Mouse (Mus musculus): ENCODE data around the gene Fcor. TPM values are rescaled to one million over a fixed set of nuclear protein-coding genes. Genes with fewer than 3 reads are reported as not detected.

Gene Fcor
- total and polyA plus RNA-seq, 3 experiments = 0.84 TPM; not detected in 2

DNA sequence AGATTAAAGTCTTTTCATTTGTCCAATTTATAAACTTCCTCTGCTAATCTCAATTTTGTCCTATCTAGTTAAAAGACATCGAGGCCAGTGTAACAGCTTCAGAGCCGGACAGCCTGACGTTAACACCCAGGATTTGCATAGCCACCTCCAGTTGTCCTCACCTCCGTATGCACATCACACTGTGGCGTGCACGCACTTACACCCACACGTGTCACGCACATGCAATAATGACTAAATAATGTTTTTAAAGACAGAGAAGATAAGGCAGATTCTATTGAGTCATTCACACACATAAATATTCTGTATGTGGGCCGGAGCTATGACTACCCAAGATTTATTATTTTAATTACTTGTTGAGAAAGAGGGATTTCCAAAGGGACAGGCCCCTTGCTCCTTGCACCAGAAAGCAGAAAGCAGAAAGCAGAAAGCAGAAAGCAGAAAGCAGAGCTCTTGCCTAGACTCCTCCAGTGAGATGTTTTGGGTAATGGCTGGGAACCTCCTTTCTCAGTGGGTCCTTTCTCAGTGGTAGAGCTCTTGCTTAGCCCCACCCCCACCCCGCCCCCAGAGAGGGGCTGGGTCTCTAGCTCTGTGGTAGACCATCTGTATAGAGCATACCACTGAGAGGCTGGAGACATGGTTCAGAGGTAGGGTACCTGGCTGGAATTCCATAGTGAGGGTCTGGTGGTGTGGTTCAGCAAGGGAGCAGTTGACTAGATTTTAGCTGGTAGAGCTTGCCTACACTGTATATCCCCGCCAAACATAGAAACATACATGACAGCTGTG is 17.2 kb downstream of the Fcor start:
- Histone ChIP-seq H3K4me1 (ENCODE audit: control insufficient read depth in 1 of 2, insufficient read depth in 2 of 2, low read length in 2 of 2) (no peaks in the 10 kb centered on the region), H3K79me2 (ENCODE audit: control insufficient read depth, insufficient read depth, low read length, poor library complexity) (no peaks in the 10 kb centered on the region), H3K36me3 (ENCODE audit: control insufficient read depth in 1 of 2, insufficient read depth in 2 of 2, low read length in 2 of 2) (no peaks in the 10 kb centered on the region), H3K9ac (ENCODE audit: control insufficient read depth, low read depth, low read length, poor library complexity, severe bottlenecking) (no peak overlapping the region), H3K27me3 (ENCODE audit: control insufficient read depth in 1 of 2, insufficient read depth in 2 of 2, low read length in 2 of 2) (no peaks in the 10 kb centered on the region; a peak in 1 of 4 replicates), H3K4me3 (ENCODE audit: control insufficient read depth in 1 of 2, insufficient read depth in 1 of 2, low read depth in 2 of 2, low read length in 2 of 2) (no peak overlapping the region), H3K9me3 (replicated peaks; ENCODE audit: insufficient read depth, low read length) (no peaks in the 10 kb centered on the region), H3K27ac (ENCODE audit: control insufficient read depth, low read depth, low read length) (no peak overlapping the region)
- no peak for TF ChIP-seq EP300 (IDR thresholded peaks at IDR 0.05; ENCODE audit: low read depth in 1 of 2, low read length in 2 of 2)
- TF ChIP-seq NELFE (IDR thresholded peaks at IDR 0.05; ENCODE audit: low read depth, low read length) = no peak
- no peak for TF ChIP-seq ZC3H11A (IDR thresholded peaks at IDR 0.05; ENCODE audit: low read depth, low read length)
- no peak for TF ChIP-seq SMC3 (IDR thresholded peaks at IDR 0.05; ENCODE audit: low read depth, low read length)
- TF ChIP-seq KAT2A (conservative IDR thresholded peaks at IDR 0.05; ENCODE audit: low read depth, low read length) = no peak
- no peak for TF ChIP-seq ELF1 (IDR thresholded peaks at IDR 0.05; ENCODE audit: low read depth, low read length)
- no peak for TF ChIP-seq ZNF384 (IDR thresholded peaks at IDR 0.05; ENCODE audit: low read depth, low read length)
- TF ChIP-seq MEF2A (IDR thresholded peaks at IDR 0.05; ENCODE audit: extremely low read depth, insufficient replicate concordance, low read depth, low read length, poor library complexity, severe bottlenecking) = no peak
- TF ChIP-seq CHD2 (IDR thresholded peaks at IDR 0.05; ENCODE audit: low read length) = no peak
- no peak for TF ChIP-seq RCOR1 (IDR thresholded peaks at IDR 0.05; ENCODE audit: low read depth, low read length)
- DNase-seq (ENCODE audit: low read depth, low spot score) = no peak

DNA sequence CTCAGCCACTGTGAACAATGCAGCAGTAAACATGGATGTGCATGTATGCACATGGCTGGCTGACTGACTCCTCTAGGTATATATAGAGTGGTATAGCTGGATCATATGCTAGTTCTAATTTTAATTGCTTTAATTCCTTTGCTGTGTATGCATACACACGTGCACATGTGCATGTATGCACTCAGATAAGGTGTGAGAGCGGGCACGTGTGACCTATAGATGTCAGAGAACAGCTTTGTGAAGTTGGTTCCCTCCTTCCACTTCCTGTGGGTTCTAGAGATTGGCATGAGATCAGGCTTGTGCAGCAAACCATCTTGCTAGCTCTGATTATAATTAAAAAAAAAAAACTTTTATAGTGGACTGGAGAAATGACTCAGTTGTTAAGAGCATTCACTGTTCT is 19.3 kb downstream of the Fcor start:
- DNase-seq (ENCODE audit: low read depth, low spot score) = peak; percentile 42
- H3K27me3 ChIP-seq (ENCODE audit: control insufficient read depth in 1 of 2, insufficient read depth in 2 of 2, low read length in 2 of 2) = no peaks in the 10 kb centered on the region
- H3K9ac ChIP-seq (ENCODE audit: control insufficient read depth, low read depth, low read length, poor library complexity, severe bottlenecking) = no peak overlapping the region
- no peak overlapping the region for H3K27ac ChIP-seq (ENCODE audit: control insufficient read depth, low read depth, low read length)
- no peaks in the 10 kb centered on the region for H3K79me2 ChIP-seq (ENCODE audit: control insufficient read depth, insufficient read depth, low read length, poor library complexity)
- no peaks in the 10 kb centered on the region for H3K9me3 ChIP-seq (replicated peaks; ENCODE audit: insufficient read depth, low read length)
- H3K4me1 ChIP-seq (ENCODE audit: control insufficient read depth in 1 of 2, insufficient read depth in 2 of 2, low read length in 2 of 2) = 0 out of 4 replicates have a peak, but pooled peaks cover 0 to 9% of the 10 kb centered on the region in 2 experiments
- no peak overlapping the region for H3K4me3 ChIP-seq (ENCODE audit: control insufficient read depth in 1 of 2, insufficient read depth in 1 of 2, low read depth in 2 of 2, low read length in 2 of 2)
- no peaks in the 10 kb centered on the region for H3K36me3 ChIP-seq (ENCODE audit: control insufficient read depth in 1 of 2, insufficient read depth in 2 of 2, low read length in 2 of 2)
- no peak for TF ChIP-seq TAL1 (IDR thresholded peaks at IDR 0.05; ENCODE audit: low read length)
- TF ChIP-seq HCFC1 (IDR thresholded peaks at IDR 0.05; ENCODE audit: low read depth, low read length) = no peak
- TF ChIP-seq JUND (IDR thresholded peaks at IDR 0.05; ENCODE audit: low read depth, low read length) = no peak
- no peak for TF ChIP-seq NELFE (IDR thresholded peaks at IDR 0.05; ENCODE audit: low read depth, low read length)
- no peak for TF ChIP-seq CHD2 (IDR thresholded peaks at IDR 0.05; ENCODE audit: low read length)
- peak; percentile 93 for TF ChIP-seq BHLHE40 (IDR thresholded peaks at IDR 0.05; ENCODE audit: borderline replicate concordance, low read depth, low read length)
- TF ChIP-seq USF2 (IDR thresholded peaks at IDR 0.05; ENCODE audit: borderline replicate concordance in 1 of 2, insufficient read depth in 1 of 2, low read depth in 1 of 2, low read length in 2 of 2) = no peak
- no peak for TF ChIP-seq SIN3A (IDR thresholded peaks at IDR 0.05; ENCODE audit: low read length)
- no peak for TF ChIP-seq NRF1 (IDR thresholded peaks at IDR 0.05; ENCODE audit: insufficient read depth, low read depth, low read length, poor library complexity, severe bottlenecking)
- no peak for TF ChIP-seq RCOR1 (IDR thresholded peaks at IDR 0.05; ENCODE audit: low read depth, low read length)
- TF ChIP-seq GATA1 (IDR thresholded peaks at IDR 0.05; ENCODE audit: low read depth, low read length) = peak; percentile 11; the same call in 1 of the 2 replicates
- TF ChIP-seq ELF1 (IDR thresholded peaks at IDR 0.05; ENCODE audit: low read depth, low read length) = no peak
- TF ChIP-seq MAX (IDR thresholded peaks at IDR 0.05; ENCODE audit: low read length) = 0 out of 2 replicates have a peak, but pooled peaks have one; percentile 31
- TF ChIP-seq ZNF384 (IDR thresholded peaks at IDR 0.05; ENCODE audit: low read depth, low read length) = no peak
- TF ChIP-seq ZMIZ1 (IDR thresholded peaks at IDR 0.05; ENCODE audit: low read depth, low read length) = no peak
- no peak for TF ChIP-seq CHD1 (IDR thresholded peaks at IDR 0.05; ENCODE audit: low read depth, low read length)
- no peak for TF ChIP-seq POLR2A (IDR thresholded peaks at IDR 0.05; ENCODE audit: control insufficient read depth in 1 of 2, insufficient read depth in 1 of 2, low read depth in 1 of 2, low read length in 2 of 2, poor library complexity in 1 of 2)
- no peak for TF ChIP-seq E2F4 (IDR thresholded peaks at IDR 0.05; ENCODE audit: borderline replicate concordance, low read depth, low read length)
- no peak for TF ChIP-seq MYB (IDR thresholded peaks at IDR 0.05; ENCODE audit: low read depth, low read length)
- TF ChIP-seq MAZ (IDR thresholded peaks at IDR 0.05; ENCODE audit: low read depth, low read length) = no peak
- no peak for TF ChIP-seq RAD21 (IDR thresholded peaks at IDR 0.05; ENCODE audit: low read depth, low read length)
- TF ChIP-seq POLR2AphosphoS5 (IDR thresholded peaks at IDR 0.05; ENCODE audit: borderline replicate concordance, low read depth, low read length) = no peak
- no peak for TF ChIP-seq UBTF (IDR thresholded peaks at IDR 0.05; ENCODE audit: borderline replicate concordance, insufficient read depth, low read depth, low read length)
- TF ChIP-seq ZKSCAN1 (IDR thresholded peaks at IDR 0.05; ENCODE audit: low read depth, low read length) = no peak
